Mouse (Mus musculus) retina, adult 2 months (tissue): ENCODE data around the gene Dlgap1.
A peak's percentile ranks its signal among the peaks of the same experiment; 100 is the strongest.

Experiments used
- DNase-seq: peaks from one replicate; pipeline ENCODE4 v3.0.0-alpha.2; 2012; ENCODE audit warnings: low read depth, low spot score

Gene Dlgap1

DNA sequence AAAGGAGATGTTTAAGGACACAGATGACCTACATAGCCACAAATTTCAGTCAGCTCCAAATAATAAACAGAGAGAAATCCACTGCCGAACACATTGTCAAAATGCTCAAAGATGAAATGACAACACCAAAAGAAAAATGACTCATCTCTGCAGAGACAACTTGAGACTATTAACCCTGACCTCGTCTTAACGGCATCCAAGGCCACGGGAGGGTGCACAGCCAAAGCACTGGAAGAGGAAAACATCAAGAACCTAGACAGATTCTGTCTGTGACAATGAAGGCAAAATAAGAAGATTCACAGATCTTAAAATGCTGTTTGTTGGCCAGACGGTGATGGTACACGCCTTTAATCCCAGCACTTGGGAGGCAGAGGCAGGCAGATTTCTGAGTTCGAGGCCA is 370.9 kb downstream of the Dlgap1 start:
- DNase-seq, result no peak

GRCm38 (mm10) chr17:70341230-70341629 is 372.4 kb downstream of the Dlgap1 start:
- no peak for DNase-seq

GRCm38 (mm10) chr17:70341920-70342319 is 373.0 kb downstream of the Dlgap1 start:
- DNase-seq, result no peak

- DNase-seq, result no peak
Measured at GRCm38 (mm10) chr17:70347403-70347802, 378.5 kb downstream of the Dlgap1 start.

- no peak for DNase-seq
Measured at GRCm38 (mm10) chr17:70363561-70363960, 394.7 kb downstream of the Dlgap1 start.

- no peak for DNase-seq
Measured at GRCm38 (mm10) chr17:70363971-70364370, 395.1 kb downstream of the Dlgap1 start.

DNA sequence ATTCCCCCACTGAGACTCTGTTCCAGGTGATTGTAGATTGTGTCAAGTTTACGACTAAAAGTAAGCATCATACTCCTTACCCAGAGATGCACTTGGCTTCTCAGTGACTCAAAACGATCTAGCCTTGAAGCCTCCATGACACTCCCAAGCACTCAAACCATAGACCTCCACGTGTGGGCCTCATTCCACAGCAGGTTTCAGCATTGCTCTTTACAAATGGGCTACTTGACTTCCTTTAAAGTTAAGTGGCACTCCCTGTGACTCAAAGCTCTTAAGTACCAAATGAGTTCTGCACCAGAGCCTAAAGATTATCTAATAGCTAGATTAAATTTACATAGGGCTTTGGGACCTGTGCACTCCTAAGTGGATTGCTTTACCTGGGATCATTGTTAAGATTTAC is 400.3 kb downstream of the Dlgap1 start:
- no peak for DNase-seq

DNA sequence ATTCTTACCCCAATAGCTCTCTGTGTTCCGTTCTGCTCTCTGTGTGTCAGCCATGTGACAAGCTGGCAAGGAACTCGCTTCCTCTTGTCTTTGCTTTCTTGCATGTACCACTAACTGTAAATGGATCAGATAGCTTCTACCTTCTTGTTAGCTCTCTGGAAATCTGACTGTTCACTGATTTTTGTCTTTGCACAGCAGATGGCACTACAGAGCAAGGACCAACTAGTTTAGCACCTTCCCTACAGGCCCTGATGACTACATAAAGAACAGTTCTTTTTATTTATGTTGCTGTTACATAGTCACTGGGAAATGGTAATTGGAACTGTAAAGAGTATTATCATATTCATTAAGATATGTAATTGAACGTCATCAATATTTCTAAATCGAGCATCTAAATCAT is 408.1 kb downstream of the Dlgap1 start:
- no peak for DNase-seq

DNA sequence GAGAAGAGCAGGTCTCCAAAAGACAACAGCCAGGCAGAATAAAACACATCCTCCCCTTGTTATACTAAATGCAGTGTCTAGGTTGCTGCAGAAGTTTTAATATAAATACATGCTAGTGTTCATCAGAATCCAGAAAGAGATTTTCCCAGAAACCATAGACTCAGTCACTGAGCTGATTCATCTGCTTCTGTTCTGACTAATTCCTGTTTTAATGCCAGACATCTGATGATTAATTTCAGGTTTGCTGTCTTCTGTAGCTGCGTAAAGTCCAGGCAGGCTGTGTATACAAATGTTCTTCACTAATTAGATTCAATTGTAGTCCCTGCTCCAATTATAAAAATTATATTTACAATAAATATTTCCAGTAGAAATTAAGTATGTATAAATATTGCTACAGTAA is 419.6 kb downstream of the Dlgap1 start:
- DNase-seq, result no peak

DNA sequence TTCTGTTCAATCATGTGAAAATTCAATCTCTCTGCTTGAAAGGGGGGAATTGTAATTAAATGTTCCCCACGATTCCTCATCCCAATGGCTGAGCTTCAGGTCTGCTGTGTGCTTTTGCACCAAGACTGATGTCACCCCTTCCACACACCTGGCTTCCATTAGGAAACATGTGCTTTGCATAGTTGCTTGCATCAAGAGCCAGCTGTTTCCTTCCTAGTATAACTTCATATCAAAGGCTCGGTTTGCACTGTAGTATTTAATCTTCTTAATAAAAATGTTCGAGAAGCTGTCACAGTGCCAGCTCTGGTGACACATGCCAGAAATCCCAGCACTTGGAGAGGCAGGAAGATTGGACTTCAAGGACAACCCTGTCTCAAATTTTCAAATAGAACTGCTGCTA is 428.3 kb downstream of the Dlgap1 start:
- DNase-seq, result no peak

GRCm38 (mm10) chr17:70397708-70398107 is 428.8 kb downstream of the Dlgap1 start:
- DNase-seq, result no peak

DNA sequence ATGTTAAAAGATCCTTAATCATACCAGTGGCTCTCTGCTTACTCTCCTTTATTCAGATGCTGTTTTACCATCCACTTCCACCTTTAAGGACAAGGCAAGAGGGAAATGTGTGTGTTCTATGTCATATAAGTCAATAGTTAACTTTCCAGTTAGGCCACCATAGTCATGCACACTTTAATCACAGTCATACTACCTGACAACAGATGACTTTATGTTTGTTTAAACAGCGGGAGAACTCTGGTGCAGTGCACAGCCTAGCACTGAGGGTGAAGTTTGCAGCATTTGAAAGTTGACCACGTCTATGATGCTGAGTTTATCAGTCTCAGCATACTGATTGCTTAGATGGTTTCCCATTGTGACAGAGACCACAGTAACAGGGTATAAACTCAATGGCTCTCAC is 433.0 kb downstream of the Dlgap1 start:
- DNase-seq, result no peak

- no peak for DNase-seq
Measured at GRCm38 (mm10) chr17:70403750-70404149, 434.9 kb downstream of the Dlgap1 start.

DNA sequence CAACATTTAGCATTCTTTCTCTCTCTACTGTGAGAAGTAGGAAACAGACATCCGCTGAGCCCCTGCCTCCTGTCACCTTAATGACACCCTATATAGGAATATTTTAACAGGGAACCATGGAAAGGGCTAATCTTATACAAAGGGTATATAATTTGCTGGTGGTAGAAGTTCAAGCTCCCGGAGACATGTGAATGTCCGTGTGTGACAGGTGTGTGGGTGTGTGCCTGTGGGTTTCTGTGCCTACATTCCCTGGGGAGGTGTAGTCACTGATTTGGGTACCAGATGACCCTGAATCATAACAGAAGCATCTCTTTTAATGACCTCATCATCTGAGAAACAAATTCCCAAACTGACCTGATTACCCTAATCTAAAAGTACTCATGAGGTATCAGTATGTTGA is 445.3 kb downstream of the Dlgap1 start:
- DNase-seq, result no peak

DNA sequence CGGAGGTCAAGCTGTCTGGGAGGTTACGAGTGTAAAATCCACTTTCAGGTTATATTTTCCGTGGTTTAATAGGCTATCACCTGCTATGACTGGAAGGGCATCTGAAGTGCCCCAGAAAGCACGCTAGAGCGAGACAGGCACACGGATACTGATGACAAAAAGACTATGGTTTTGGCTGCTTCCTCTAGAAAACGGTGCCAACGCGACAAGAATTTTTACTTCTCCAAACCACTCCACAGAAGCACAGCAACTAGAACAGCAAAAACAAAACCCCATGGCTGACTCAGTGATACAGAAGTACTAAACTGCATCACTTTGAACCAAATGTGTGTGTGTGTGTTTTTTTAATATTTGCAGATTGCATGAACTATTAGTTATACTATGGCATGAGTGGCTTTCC is 459.0 kb downstream of the Dlgap1 start:
- no peak for DNase-seq

- DNase-seq, result peak; percentile 41
Measured at GRCm38 (mm10) chr17:70429746-70430451, 461.0 kb downstream of the Dlgap1 start.

- DNase-seq, result no peak
Measured at GRCm38 (mm10) chr17:70430452-70430787, 461.5 kb downstream of the Dlgap1 start.

GRCm38 (mm10) chr17:70432834-70433233 is 464.0 kb downstream of the Dlgap1 start:
- DNase-seq, result no peak

- DNase-seq, result no peak
Measured at GRCm38 (mm10) chr17:70434549-70434948, 465.7 kb downstream of the Dlgap1 start.

DNA sequence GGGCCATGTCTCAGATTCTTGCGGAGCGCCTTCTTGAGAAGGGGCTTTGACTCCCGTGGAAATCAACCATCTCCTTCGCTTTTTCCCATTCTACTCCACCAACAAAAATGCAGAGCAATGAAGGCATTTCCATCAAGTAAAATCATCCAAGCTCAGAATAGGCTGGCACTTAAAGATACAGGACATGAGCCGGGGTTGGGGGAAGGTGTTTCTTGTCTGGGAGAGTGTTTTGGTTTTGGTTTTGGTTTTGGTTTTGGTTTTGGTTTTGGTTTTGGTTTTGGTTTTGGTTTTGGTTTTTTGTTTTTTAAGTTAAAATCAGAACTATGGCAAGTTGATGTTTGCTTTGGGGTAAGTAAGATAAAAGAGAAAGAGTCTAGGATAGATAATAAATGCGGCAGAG is 466.7 kb downstream of the Dlgap1 start:
- no peak for DNase-seq

DNA sequence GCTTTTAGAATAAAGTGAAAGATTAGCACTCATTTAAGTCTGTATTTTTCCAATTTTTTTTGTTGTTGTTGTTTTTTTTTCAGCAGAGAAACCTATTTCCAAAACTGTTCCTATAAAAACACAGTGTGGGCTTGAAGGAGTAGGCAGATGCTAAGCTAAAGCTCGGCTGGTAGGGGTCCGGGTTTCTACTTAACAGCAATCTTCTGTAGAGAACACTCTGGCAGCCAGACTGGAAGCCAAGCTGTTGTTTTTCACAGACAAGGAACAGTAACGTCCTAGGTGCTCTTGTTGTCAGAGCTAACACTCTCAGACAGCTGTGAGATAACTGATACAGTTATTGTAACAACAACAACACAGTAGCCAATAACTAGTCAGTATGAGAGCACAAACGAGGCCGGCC is 468.4 kb downstream of the Dlgap1 start:
- no peak for DNase-seq

- no peak for DNase-seq
Measured at GRCm38 (mm10) chr17:70442976-70443375, 474.1 kb downstream of the Dlgap1 start.

DNA sequence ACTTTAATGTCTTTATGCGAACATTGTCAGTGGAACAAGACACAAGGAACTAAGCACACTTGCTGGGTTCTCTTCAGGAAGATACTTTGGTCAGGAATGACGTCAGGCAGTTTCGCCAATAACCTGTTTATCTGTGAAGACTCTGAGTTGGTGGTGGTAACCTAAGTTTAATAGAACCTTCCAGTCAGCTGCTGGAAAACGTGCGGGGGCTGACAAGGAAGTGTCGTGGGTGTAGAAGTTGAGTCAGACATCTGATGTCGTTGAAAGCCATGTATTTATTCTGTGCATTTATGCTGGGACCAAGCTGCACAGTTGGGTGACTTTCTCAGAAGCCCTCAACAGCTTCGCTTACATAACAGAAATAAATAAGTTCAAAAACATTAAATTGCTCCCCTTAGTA is 477.6 kb downstream of the Dlgap1 start:
- no peak for DNase-seq

- no peak for DNase-seq
Measured at GRCm38 (mm10) chr17:70455036-70455435, 486.2 kb downstream of the Dlgap1 start.
